Mouse (Mus musculus): ENCODE measurements around the gene Ip6k1. TPM values are rescaled to one million over a fixed set of nuclear protein-coding genes. Genes with fewer than 3 reads are reported as not detected.
A peak's percentile ranks its signal among the peaks of the same experiment; 100 is the strongest.

The Ip6k1 gene
- polyA plus RNA-seq, 1 experiment from 2014 or later: 29.2 TPM

GRCm38 (mm10) chr9:107985131-107986119 lies 16.9 kb upstream of the Ip6k1 start, which contains the start of gene Inka1:
Gene Inka1, minus strand, starts transcription at chr9:107985879.
- H3K27me3 ChIP-seq (ENCODE audit: control insufficient read depth, insufficient read depth, low read length): no peaks in the 10 kb centered on the region
- peak within 1 kb of the TSS; percentile 45 for H3K4me3 ChIP-seq (ENCODE audit: low read depth, low read length)
- H3K27ac ChIP-seq (ENCODE audit: low read length): peak within 1 kb of the TSS; percentile 100
- peak; percentile 59 for ATAC-seq (ENCODE audit: insufficient number of reproducible peaks, insufficient read depth, low FRiP score, low read depth)
- H3K4me1 ChIP-seq (ENCODE audit: control insufficient read depth, insufficient read depth, low read length): peaks cover 35% of the 10 kb centered on the region
- WGBS: under 1% methylated on average over 56 of the region's 58 CpGs
- H3K9ac ChIP-seq (replicated peaks; ENCODE audit: low read depth, low read length): peak within 1 kb of the TSS; percentile 59
- H3K4me2 ChIP-seq (replicated peaks; ENCODE audit: low read depth, low read length): peak within 1 kb of the TSS; percentile 88
- H3K9me3 ChIP-seq (ENCODE audit: control insufficient read depth, low read depth, low read length): no peaks in the 10 kb centered on the region
- no peaks in the 10 kb centered on the region; the same call in 1 of the 2 replicates for H3K36me3 ChIP-seq (ENCODE audit: control insufficient read depth, insufficient read depth, low read length)

GRCm38 (mm10) chr9:107986376-107986775 lies 15.9 kb upstream of the Ip6k1 start:
- no peak overlapping the region for H3K9ac ChIP-seq (replicated peaks; ENCODE audit: low read depth, low read length)
- WGBS: 2% methylated on average over 18 of the region's 18 CpGs
- peak overlapping the region; percentile 45 for H3K4me3 ChIP-seq (ENCODE audit: low read depth, low read length)
- peak; percentile 16; the same call in 1 of the 2 replicates for ATAC-seq (ENCODE audit: insufficient number of reproducible peaks, insufficient read depth, low FRiP score, low read depth)
- H3K36me3 ChIP-seq (ENCODE audit: control insufficient read depth, insufficient read depth, low read length): no peaks in the 10 kb centered on the region; the same call in 1 of the 2 replicates
- peak overlapping the region; percentile 100 for H3K27ac ChIP-seq (ENCODE audit: low read length)
- peak overlapping the region; percentile 88 for H3K4me2 ChIP-seq (replicated peaks; ENCODE audit: low read depth, low read length)
- no peaks in the 10 kb centered on the region for H3K27me3 ChIP-seq (ENCODE audit: control insufficient read depth, insufficient read depth, low read length)
- no peaks in the 10 kb centered on the region for H3K9me3 ChIP-seq (ENCODE audit: control insufficient read depth, low read depth, low read length)
- H3K4me1 ChIP-seq (ENCODE audit: control insufficient read depth, insufficient read depth, low read length): peaks cover 26% of the 10 kb centered on the region

GRCm38 (mm10) chr9:107987950-107988349 lies 14.4 kb upstream of the Ip6k1 start:
- Histone ChIP-seq H3K9ac (replicated peaks; ENCODE audit: low read depth, low read length) (no peak overlapping the region), H3K4me1 (ENCODE audit: control insufficient read depth, insufficient read depth, low read length) (peaks cover 15% of the 10 kb centered on the region; the same call in 1 of the 2 replicates), H3K27ac (ENCODE audit: low read length) (no peak overlapping the region), H3K36me3 (ENCODE audit: control insufficient read depth, insufficient read depth, low read length) (no peaks in the 10 kb centered on the region; the same call in 1 of the 2 replicates), H3K27me3 (ENCODE audit: control insufficient read depth, insufficient read depth, low read length) (no peaks in the 10 kb centered on the region), H3K9me3 (ENCODE audit: control insufficient read depth, low read depth, low read length) (no peaks in the 10 kb centered on the region), H3K4me2 (replicated peaks; ENCODE audit: low read depth, low read length) (no peak overlapping the region), H3K4me3 (ENCODE audit: low read depth, low read length) (no peak overlapping the region)
- WGBS: 81% methylated on average over 3 of the region's 3 CpGs
- no peak for ATAC-seq (ENCODE audit: insufficient number of reproducible peaks, insufficient read depth, low FRiP score, low read depth)

GRCm38 (mm10) chr9:107992197-107992596 lies 10.1 kb upstream of the Ip6k1 start, which contains the start of gene Cdhr4:
Gene Cdhr4, plus strand, starts transcription at chr9:107992497.
- 69% methylated on average over 2 of the region's 2 CpGs for WGBS
- no peak for ATAC-seq (ENCODE audit: insufficient number of reproducible peaks, insufficient read depth, low FRiP score, low read depth)
- H3K36me3 ChIP-seq (ENCODE audit: control insufficient read depth, insufficient read depth, low read length): no peaks in the 10 kb centered on the region
- no peak within 1 kb of the TSS for H3K4me3 ChIP-seq (ENCODE audit: low read depth, low read length)
- no peak within 1 kb of the TSS for H3K4me2 ChIP-seq (replicated peaks; ENCODE audit: low read depth, low read length)
- H3K27ac ChIP-seq (ENCODE audit: low read length): no peak within 1 kb of the TSS
- H3K4me1 ChIP-seq (ENCODE audit: control insufficient read depth, insufficient read depth, low read length): no peaks in the 10 kb centered on the region
- no peaks in the 10 kb centered on the region for H3K9me3 ChIP-seq (ENCODE audit: control insufficient read depth, low read depth, low read length)
- H3K27me3 ChIP-seq (ENCODE audit: control insufficient read depth, insufficient read depth, low read length): no peaks in the 10 kb centered on the region
- no peak within 1 kb of the TSS for H3K9ac ChIP-seq (replicated peaks; ENCODE audit: low read depth, low read length)

- ATAC-seq (ENCODE audit: insufficient number of reproducible peaks, insufficient read depth, low FRiP score, low read depth): no peak
- Histone ChIP-seq H3K36me3 (ENCODE audit: control insufficient read depth, insufficient read depth, low read length) (no peaks in the 10 kb centered on the region), H3K27ac (ENCODE audit: low read length) (no peak overlapping the region), H3K4me1 (ENCODE audit: control insufficient read depth, insufficient read depth, low read length) (no peaks in the 10 kb centered on the region), H3K9ac (replicated peaks; ENCODE audit: low read depth, low read length) (no peak overlapping the region), H3K4me3 (ENCODE audit: low read depth, low read length) (no peak overlapping the region), H3K4me2 (replicated peaks; ENCODE audit: low read depth, low read length) (no peak overlapping the region), H3K27me3 (ENCODE audit: control insufficient read depth, insufficient read depth, low read length) (no peaks in the 10 kb centered on the region), H3K9me3 (ENCODE audit: control insufficient read depth, low read depth, low read length) (no peaks in the 10 kb centered on the region)
- WGBS: 88% methylated on average over 11 of the region's 11 CpGs
These were observed 9.3 kb upstream of the Ip6k1 start for GRCm38 (mm10) chr9:107993013-107993412.

- 51% methylated on average over 2 of the region's 2 CpGs for WGBS
- no peak for ATAC-seq (ENCODE audit: insufficient number of reproducible peaks, insufficient read depth, low FRiP score, low read depth)
- no peaks in the 10 kb centered on the region for H3K27me3 ChIP-seq (ENCODE audit: control insufficient read depth, insufficient read depth, low read length)
These were observed 7.8 kb upstream of the Ip6k1 start for GRCm38 (mm10) chr9:107994464-107994863.

GRCm38 (mm10) chr9:107995513-107995912 lies 6.8 kb upstream of the Ip6k1 start:
- Histone ChIP-seq H3K36me3 (ENCODE audit: control insufficient read depth, insufficient read depth, low read length) (no peaks in the 10 kb centered on the region), H3K9me3 (ENCODE audit: control insufficient read depth, low read depth, low read length) (no peaks in the 10 kb centered on the region), H3K4me1 (ENCODE audit: control insufficient read depth, insufficient read depth, low read length) (no peaks in the 10 kb centered on the region), H3K27me3 (ENCODE audit: control insufficient read depth, insufficient read depth, low read length) (no peaks in the 10 kb centered on the region), H3K27ac (ENCODE audit: low read length) (no peak overlapping the region), H3K9ac (replicated peaks; ENCODE audit: low read depth, low read length) (no peak overlapping the region), H3K4me2 (replicated peaks; ENCODE audit: low read depth, low read length) (no peak overlapping the region), H3K4me3 (ENCODE audit: low read depth, low read length) (no peak overlapping the region)
- WGBS: 93% methylated on average over 21 of the region's 21 CpGs
- no peak for ATAC-seq (ENCODE audit: insufficient number of reproducible peaks, insufficient read depth, low FRiP score, low read depth)

More at GRCm38 (mm10) chr9:107994464-107994863, 7.8 kb upstream of the Ip6k1 start:
- Histone ChIP-seq H3K9ac (replicated peaks; ENCODE audit: low read depth, low read length) (no peak overlapping the region), H3K4me3 (ENCODE audit: low read depth, low read length) (no peak overlapping the region), H3K27ac (ENCODE audit: low read length) (no peak overlapping the region), H3K36me3 (ENCODE audit: control insufficient read depth, insufficient read depth, low read length) (no peaks in the 10 kb centered on the region), H3K4me2 (replicated peaks; ENCODE audit: low read depth, low read length) (no peak overlapping the region), H3K9me3 (ENCODE audit: control insufficient read depth, low read depth, low read length) (no peaks in the 10 kb centered on the region), H3K4me1 (ENCODE audit: control insufficient read depth, insufficient read depth, low read length) (no peaks in the 10 kb centered on the region)

- H3K27me3 ChIP-seq (ENCODE audit: control insufficient read depth, insufficient read depth, low read length): no peaks in the 10 kb centered on the region
- no peaks in the 10 kb centered on the region for H3K36me3 ChIP-seq (ENCODE audit: control insufficient read depth, insufficient read depth, low read length)
- no peak within 1 kb of the TSS for H3K27ac ChIP-seq (ENCODE audit: low read length)
- ATAC-seq (ENCODE audit: insufficient number of reproducible peaks, insufficient read depth, low FRiP score, low read depth): no peak
- H3K9ac ChIP-seq (replicated peaks; ENCODE audit: low read depth, low read length): no peak within 1 kb of the TSS
- H3K9me3 ChIP-seq (ENCODE audit: control insufficient read depth, low read depth, low read length): no peaks in the 10 kb centered on the region
- H3K4me2 ChIP-seq (replicated peaks; ENCODE audit: low read depth, low read length): no peak within 1 kb of the TSS
- 88% methylated on average over 5 of the region's 5 CpGs for WGBS
- no peaks in the 10 kb centered on the region for H3K4me1 ChIP-seq (ENCODE audit: control insufficient read depth, insufficient read depth, low read length)
- no peak within 1 kb of the TSS for H3K4me3 ChIP-seq (ENCODE audit: low read depth, low read length)
These were observed 6.3 kb upstream of the Ip6k1 start, which contains the start of gene Gm20662 for GRCm38 (mm10) chr9:107996049-107996448. Gene Gm20662, plus strand, starts transcription at chr9:107996349.
